Mouse (Mus musculus) heart, embryonic 10.5 days (tissue): ENCODE measurements around the gene Ss18l1. TPM values are rescaled to one million over a fixed set of nuclear protein-coding genes. Genes with fewer than 3 reads are reported as not detected.
A peak's percentile ranks its signal among the peaks of the same experiment; 100 is the strongest.

Experiments used
- DNase-seq: peaks from one replicate; pipeline ENCODE4 v3.0.0-alpha.2; 2017; ENCODE audit warnings: low spot score
- H3K27ac ChIP-seq: fragments of 300-500 bp; sonication (generic); 2 replicates; pipeline ENCODE4 v1.5.1; 2016; ENCODE audit warnings: mild to moderate bottlenecking
- H3K27me3 ChIP-seq: fragments of 300-500 bp; sonication (generic); 2 replicates; pipeline ENCODE4 v1.6.1; 2016; ENCODE audit warnings: mild to moderate bottlenecking; ENCODE audit not compliant: poor library complexity, insufficient read depth, severe bottlenecking
- H3K36me3 ChIP-seq: fragments of 300-500 bp; sonication (generic); 2 replicates; pipeline ENCODE4 v1.6.1; 2016; ENCODE audit warnings: mild to moderate bottlenecking, moderate library complexity
- H3K4me1 ChIP-seq: fragments of 300-500 bp; sonication (generic); 2 replicates; pipeline ENCODE4 v1.6.1; 2016; ENCODE audit warnings: mild to moderate bottlenecking
- H3K4me3 ChIP-seq: fragments of 300-500 bp; sonication (generic); 2 replicates; pipeline ENCODE4 v1.5.1; 2016; ENCODE audit warnings: mild to moderate bottlenecking, moderate library complexity
- H3K9me3 ChIP-seq: fragments of 300-500 bp; sonication (generic); 2 replicates; pipeline ENCODE4 v1.6.1; 2016; ENCODE audit warnings: mild to moderate bottlenecking, moderate library complexity
- WGBS: fragments of 180-500 bp; shearing (Covaris S2); methylation state at CpG from one replicate; pipeline ENCODE4 v1.1.7; 2016; 5-methylcytosine and 5-hydroxymethylcytosine counted together
- polyA plus RNA-seq: library from polyadenylated mRNA; unstranded; fragments of >200 nt; fragmentation: Nextera tagmentation; extraction: Ambion mirVana; gene quantifications from 2 replicates; pipeline ENCODE4 v1.2.1, GENCODE M21; 2016

Gene Ss18l1
- polyA plus RNA-seq, 1 experiment from 2014 or later: 4.4 TPM

DNA sequence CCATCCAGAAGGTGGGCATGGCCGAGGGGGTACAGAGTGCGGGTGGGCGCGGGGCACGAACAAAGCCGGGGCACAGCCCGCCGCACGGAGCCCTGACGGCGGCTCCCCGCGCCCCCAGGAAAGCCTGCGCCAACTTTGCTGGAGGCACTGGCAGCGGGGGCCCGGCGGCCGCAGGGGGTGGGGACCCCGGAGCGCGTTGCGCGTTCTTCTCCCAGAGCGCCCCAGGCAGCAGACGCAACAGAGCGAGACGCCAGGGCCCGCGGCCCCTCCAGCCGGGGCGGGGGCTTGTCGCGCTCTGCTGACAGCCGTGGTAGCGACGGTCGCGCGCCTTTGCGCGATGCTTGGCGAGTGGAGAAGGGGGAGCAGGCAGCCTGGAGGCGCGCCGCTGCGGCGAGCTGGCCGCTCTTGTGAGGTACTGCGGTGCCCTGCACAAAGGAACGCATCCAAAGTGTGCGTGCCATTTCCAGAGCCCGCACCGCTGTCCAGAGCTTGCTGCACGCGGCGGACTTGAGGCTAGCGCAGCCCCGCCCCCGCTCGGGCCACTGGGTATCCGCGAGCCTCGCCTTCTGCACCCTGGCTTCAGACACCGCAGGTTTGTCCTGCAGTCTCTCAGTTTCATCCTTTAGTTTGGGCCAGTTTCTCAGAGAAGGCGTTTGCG, 678 bp downstream of the Ss18l1 start:
- DNase-seq: peak; percentile 87
- Histone ChIP-seq H3K36me3 (peaks cover 21% of the 10 kb centered on the region), H3K4me1 (peaks cover 27% of the 10 kb centered on the region), H3K9me3 (no peaks in the 10 kb centered on the region), H3K27me3 (no peaks in the 10 kb centered on the region), H3K4me3 (peak overlapping the region; percentile 97), H3K27ac (peak overlapping the region; percentile 96)
- WGBS: under 1% methylated on average over 66 of the region's 66 CpGs

DNA sequence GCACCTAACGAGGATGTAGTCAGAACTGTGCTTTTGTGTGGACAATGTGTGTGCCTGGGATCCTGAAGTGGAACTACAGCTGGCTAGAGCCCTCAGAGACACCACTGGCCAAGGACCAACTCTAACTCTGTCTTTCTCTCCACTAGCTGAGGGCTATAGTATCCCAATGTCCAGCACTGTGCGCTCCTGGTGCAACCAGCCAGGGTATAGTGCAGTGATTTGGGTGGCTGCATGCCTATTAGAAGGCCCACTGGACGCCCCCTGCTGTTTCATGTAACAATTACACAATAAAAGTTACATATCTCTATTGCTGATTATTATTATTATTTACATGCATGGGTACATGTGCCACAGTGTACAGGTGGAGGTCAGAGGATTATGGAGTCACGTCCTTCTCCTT, 3.0 kb downstream of the Ss18l1 start:
- H3K9me3 ChIP-seq: no peaks in the 10 kb centered on the region
- peaks cover 20% of the 10 kb centered on the region for H3K4me1 ChIP-seq
- no peak for DNase-seq
- H3K27ac ChIP-seq: no peak overlapping the region
- H3K36me3 ChIP-seq: peaks cover 7% of the 10 kb centered on the region; the same call in 1 of the 2 replicates
- no peaks in the 10 kb centered on the region for H3K27me3 ChIP-seq
- WGBS: 47% methylated on average over 4 of the region's 4 CpGs
- H3K4me3 ChIP-seq: no peak overlapping the region

DNA sequence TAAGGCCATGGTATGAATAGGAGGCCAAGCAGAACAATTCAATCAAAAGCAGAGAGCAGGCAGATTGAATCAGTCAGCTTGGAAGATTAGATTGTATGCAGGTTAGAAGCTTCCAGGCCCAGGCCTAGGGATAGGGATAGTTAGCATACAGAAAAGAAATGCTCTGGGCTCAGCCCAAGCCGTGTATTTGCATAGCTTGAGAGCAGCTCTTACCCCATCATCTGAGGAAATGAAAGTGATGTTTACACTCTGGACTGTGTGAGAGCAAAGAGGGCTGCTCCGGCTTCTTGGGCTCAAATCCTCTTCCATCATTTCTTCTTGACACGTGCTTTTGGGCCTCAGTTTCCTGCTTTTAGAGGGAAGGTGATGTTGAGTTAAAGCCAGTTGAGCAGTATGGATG, 5.3 kb downstream of the Ss18l1 start:
- Histone ChIP-seq H3K27me3 (no peaks in the 10 kb centered on the region), H3K27ac (no peak overlapping the region), H3K4me1 (peaks cover 13% of the 10 kb centered on the region), H3K4me3 (no peak overlapping the region), H3K36me3 (0 out of 2 replicates have a peak, but pooled peaks cover 10% of the 10 kb centered on the region), H3K9me3 (no peaks in the 10 kb centered on the region)
- DNase-seq: no peak
- WGBS: 85% methylated on average over 3 of the region's 3 CpGs

DNA sequence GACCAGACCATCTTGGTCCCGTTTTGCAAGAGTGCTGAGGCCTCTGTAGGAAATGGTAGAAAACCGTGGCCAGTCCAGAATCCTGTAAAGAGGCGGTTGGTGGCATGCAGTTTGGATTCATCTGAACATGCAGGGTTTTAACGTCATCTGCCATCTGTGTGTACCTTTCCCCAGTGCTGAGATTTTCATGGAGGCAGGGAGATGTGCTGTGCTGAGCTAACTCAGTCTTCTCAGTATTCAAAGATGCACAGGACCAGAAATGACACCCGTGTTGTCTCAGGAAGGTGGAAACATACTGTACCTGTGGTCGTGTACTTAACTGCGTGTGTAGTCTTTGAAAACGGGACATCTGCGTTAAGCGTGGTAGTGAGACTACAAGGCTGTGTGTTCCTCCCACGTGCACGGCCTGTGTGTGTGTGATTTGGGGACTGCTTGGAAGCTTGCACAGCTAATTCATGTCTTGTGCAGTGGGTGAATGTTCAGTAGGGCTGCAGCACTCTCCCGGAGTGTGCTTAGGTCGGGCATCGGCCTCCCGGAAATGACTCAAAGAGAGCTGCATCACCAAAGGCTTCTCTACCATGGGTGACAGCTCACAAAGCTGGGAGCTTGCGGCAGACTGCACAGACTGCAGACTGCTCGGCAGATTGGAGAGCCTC, 5.8 kb downstream of the Ss18l1 start:
- Histone ChIP-seq H3K4me3 (no peak overlapping the region), H3K4me1 (peaks cover 11% of the 10 kb centered on the region), H3K9me3 (no peaks in the 10 kb centered on the region), H3K27ac (no peak overlapping the region), H3K27me3 (no peaks in the 10 kb centered on the region), H3K36me3 (peaks cover 15% of the 10 kb centered on the region; the same call in 1 of the 2 replicates)
- 90% methylated on average over 18 of the region's 18 CpGs for WGBS
- no peak for DNase-seq

DNA sequence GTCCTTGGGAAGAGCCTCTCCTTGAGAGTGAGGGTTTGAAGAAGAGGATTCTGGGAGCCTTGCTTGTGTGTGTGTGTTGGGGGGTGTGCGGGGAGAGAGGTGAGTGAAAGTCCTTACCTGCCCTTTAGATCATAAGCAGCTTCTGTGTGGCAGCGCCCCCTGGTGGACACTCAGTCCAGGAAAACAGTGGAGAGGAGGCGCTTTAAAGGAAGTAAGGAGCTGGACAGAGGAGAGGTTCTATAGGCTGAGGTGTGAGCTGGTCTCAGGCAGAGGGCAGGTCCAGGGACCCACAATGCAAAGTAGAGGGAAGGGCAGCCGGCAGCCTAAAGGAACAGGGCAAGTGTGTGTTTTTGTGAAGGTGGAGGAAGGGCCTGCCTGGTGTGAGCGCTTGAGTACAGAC, 8.7 kb downstream of the Ss18l1 start:
- WGBS: 22% methylated on average over 5 of the region's 5 CpGs
- Histone ChIP-seq H3K27ac (no peak overlapping the region), H3K9me3 (no peaks in the 10 kb centered on the region), H3K4me3 (no peak overlapping the region), H3K36me3 (peaks cover 39% of the 10 kb centered on the region), H3K27me3 (no peaks in the 10 kb centered on the region), H3K4me1 (peaks cover 3% of the 10 kb centered on the region; the same call in 1 of the 2 replicates)
- peak; percentile 90 for DNase-seq

DNA sequence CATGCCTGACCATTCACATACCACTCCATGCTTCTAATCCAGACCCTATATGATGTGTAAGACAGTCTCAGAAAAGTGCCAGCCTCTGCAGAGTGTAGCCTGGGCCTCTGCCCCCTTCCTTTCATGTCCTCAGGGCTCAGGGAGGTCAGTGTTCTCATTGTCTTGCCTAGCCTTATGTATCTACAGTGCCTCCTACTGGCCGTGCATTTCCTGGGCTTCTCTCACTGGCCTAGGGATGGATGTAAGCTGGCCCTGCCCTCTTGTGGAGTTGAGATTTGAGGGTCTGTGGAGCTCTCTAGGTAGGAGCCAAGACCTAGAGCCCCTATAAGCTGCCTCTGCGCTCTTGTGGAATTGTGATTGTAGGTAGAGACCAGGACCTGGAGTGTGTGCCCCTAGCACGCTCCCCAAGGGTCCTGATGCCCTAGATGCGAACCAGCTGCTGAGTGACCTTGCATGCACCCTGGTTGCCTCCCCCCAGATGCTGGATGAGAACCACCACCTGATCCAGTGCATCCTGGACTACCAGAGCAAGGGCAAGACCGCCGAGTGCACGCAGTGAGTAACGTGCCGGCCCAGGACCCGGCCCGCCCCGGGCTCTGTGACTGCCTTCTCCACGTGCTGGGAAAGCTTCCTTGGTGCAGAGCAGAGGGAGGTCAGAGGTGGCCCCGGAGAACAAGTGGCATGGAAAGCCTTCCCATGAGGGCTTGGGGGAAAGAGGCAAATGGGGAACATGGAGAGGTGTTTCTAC, 9.9 kb downstream of the Ss18l1 start:
- H3K4me1 ChIP-seq: peaks cover 3% of the 10 kb centered on the region; the same call in 1 of the 2 replicates
- DNase-seq: no peak
- no peaks in the 10 kb centered on the region for H3K27me3 ChIP-seq
- WGBS: 91% methylated on average over 14 of the region's 14 CpGs
- H3K36me3 ChIP-seq: peaks cover 49% of the 10 kb centered on the region
- H3K27ac ChIP-seq: no peak overlapping the region
- no peaks in the 10 kb centered on the region for H3K9me3 ChIP-seq
- H3K4me3 ChIP-seq: no peak overlapping the region

DNA sequence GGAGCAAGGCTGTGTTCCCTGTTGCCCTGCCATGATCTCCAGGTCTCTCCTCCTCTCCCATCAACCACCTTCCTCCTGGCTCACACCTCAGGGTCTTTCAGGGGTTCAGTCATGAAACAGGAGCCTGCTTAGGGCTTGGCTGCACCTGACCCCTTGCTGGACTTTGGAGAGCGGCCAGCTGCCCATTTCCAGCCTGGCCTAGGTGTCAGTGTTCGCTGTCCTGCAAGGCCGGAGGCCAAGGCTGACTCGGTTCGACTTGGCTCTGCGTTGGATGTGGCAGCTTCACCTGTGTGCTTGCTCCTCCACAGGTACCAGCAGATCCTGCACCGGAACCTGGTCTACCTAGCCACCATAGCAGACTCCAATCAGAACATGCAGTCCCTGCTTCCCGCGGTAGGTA, 10.7 kb downstream of the Ss18l1 start:
- Histone ChIP-seq H3K4me3 (no peak overlapping the region), H3K4me1 (peaks cover 3% of the 10 kb centered on the region; the same call in 1 of the 2 replicates), H3K36me3 (peaks cover 53% of the 10 kb centered on the region), H3K27me3 (no peaks in the 10 kb centered on the region), H3K27ac (no peak overlapping the region), H3K9me3 (no peaks in the 10 kb centered on the region)
- WGBS: 91% methylated on average over 9 of the region's 9 CpGs
- no peak for DNase-seq

DNA sequence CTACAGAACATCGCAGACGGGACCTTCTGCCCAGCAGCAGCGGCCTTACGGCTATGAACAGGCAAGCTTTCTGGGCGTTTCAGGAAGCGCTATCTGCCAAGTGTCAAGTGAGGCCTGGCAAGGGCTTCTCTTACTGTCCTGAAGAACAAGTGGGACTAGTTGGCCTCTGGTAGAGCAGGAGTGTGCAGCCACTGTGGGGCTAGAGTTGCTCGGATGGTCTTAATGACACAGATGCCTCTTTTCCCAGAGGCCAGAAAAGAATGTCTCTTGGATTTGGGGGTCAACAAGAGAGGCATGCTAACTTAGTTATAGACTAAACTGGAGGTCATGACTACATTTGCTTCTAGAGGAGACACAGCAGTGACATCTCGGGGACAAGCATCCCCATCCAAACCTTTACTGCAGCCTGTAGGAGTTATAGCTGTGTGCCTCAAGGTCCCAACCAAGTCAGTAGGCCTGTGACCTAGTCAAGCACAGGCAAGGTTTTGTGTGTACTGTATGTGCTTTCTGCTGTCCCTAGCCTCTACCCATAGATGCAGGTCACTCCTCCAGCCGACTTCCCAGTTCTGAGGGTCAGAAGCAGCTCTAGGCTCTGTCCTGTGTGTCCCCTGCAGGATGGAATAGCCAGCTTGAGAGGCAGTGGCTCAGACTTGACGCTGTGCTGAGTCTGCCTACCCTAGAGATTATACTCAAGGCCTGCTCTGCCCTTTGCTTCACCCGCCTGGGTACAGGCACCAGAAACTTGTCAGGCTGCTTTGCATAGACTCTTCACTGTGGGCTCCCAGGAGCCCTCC, 21.2 kb downstream of the Ss18l1 start:
- 86% methylated on average over 11 of the region's 11 CpGs for WGBS
- no peak overlapping the region for H3K27ac ChIP-seq
- H3K36me3 ChIP-seq: peaks cover 72% of the 10 kb centered on the region
- no peaks in the 10 kb centered on the region for H3K27me3 ChIP-seq
- no peak overlapping the region for H3K4me3 ChIP-seq
- no peaks in the 10 kb centered on the region for H3K9me3 ChIP-seq
- no peak for DNase-seq
- no peaks in the 10 kb centered on the region for H3K4me1 ChIP-seq

DNA sequence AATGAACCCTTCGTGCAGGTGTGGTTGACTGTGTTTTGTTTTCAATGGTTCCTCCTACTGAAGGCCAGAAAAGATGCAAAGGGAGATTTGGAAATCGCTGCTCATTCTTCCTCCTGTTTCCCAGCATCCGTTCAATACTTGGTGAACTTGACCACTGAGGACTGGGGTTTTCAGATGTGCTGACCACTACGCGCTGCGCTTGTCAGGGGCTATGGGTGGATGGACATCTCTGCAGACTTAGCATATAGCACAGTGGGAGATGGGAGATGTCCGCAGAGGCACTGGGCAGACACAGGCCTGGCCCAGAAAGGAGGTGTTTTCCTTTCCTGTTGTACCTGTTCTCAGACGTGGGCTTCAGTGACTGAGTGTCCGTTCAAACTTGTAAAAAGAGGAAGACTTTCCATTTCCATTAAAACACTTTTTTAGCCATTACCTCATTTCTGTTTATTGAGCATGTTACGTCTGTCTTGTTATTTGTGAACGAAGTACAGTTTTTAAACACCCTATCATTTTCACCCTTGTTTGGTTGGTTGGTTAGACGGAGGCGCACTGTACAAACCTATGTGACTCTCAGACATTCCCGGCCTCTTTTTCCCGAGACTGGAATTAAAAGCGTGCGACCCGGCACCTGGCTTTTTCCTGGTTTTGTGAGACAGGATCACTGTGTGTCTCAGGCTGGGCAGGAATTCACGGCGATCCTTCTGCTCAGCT, 27.6 kb downstream of the Ss18l1 start:
- Histone ChIP-seq H3K4me1 (peaks cover 12% of the 10 kb centered on the region), H3K4me3 (peak overlapping the region; percentile 85), H3K27me3 (no peaks in the 10 kb centered on the region), H3K36me3 (peaks cover 35% of the 10 kb centered on the region; the same call in 1 of the 2 replicates), H3K27ac (peak overlapping the region; percentile 92), H3K9me3 (no peaks in the 10 kb centered on the region)
- 35% methylated on average over 20 of the region's 20 CpGs for WGBS
- no peak for DNase-seq

DNA sequence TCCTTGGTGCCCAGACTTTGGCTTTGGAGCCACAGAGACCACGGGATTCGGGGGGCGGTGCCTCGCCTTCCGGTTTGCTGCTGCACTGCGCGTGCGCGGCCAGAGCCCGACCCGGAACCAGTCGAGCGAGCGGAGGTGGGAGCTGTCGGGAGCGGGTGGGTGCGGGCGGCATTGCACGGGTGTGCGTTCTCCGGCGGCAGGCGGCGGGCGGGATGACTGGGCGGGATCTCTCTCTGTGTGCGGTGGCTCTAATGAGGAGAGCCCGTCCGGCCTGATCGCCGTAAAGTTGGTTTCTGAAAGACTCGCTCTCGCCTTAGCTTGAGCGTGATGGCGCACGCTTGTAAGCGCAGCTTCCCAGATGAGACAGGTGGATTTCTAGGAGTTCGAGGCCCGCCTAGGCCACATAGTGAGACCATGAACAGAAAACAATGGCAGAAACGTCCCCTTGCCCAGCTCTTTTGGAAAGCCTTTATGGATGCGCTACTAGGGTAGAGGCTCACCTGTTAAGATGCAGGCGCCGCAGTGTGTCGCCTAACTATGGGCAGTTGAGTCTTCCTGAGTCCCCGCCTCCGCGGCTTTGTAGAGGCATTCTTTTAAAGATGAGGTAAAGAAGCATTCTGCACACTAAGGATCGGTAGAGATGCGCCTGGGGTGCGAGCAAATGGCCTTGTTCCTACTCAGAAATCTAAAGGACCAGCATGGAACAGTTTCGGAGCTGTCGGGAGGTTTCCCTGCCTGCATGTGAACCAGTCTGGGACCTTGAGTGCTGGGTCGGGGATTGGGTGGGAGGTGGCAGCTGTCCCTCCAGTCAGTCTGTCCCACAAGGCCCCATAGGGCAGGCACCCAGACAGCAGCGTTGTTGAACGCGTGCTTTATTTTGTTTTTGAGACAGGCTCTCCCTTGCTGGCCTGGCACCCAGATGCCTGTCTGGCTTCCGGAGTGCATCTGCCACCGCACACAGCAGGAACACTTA, 28.5 kb downstream of the Ss18l1 start, which contains the start of gene Mtg2:
Gene Mtg2, plus strand, starts transcription at position 108 of the 973 bp plus-strand sequence.
- 6% methylated on average over 58 of the region's 58 CpGs for WGBS
- peak; percentile 96 for DNase-seq
- Histone ChIP-seq H3K36me3 (peaks cover 29% of the 10 kb centered on the region; the same call in 1 of the 2 replicates), H3K27me3 (no peaks in the 10 kb centered on the region), H3K27ac (peak within 1 kb of the TSS; percentile 92), H3K4me1 (peaks cover 12% of the 10 kb centered on the region), H3K9me3 (no peaks in the 10 kb centered on the region), H3K4me3 (peak within 1 kb of the TSS; percentile 85)

DNA sequence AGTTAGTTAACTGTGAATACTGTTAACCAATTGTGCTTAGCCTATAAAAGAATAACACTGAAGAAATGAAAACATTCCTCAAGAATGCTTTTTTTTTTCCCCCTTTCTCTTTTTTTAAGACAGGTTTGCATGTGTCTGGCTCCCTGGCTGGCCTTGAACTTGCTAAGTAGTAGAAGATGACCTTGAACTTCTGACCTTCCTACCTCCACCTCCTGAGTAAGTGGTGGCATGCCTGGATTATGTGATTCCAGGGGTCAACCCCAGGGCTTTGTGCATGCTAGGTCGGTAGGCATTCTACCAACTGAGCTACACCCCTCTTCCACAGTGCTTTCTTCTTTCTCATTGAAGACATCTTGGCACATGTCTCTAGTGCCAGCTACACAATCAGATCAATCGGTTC, 29.4 kb downstream of the Ss18l1 start:
- DNase-seq: no peak
- Histone ChIP-seq H3K9me3 (no peaks in the 10 kb centered on the region), H3K4me1 (peaks cover 12% of the 10 kb centered on the region), H3K4me3 (no peak overlapping the region), H3K27ac (no peak overlapping the region), H3K36me3 (peaks cover 29% of the 10 kb centered on the region; the same call in 1 of the 2 replicates), H3K27me3 (no peaks in the 10 kb centered on the region)
- 85% methylated on average over 2 of the region's 2 CpGs for WGBS
